Mouse (Mus musculus) urinary bladder, postnatal 36 days (tissue): Measurements from ENCODE around the gene Garnl3.

Source experiments
- DNase-seq, 2 experiments: peaks; one replicate each; pipeline ENCODE4 v3.0.0; 2022; ENCODE audit warnings: low spot score in 2 of 2, mixed read lengths in 1 of 2

Gene Garnl3

GRCm38 (mm10) chr2:32977114-32977513 lies 154.3 kb downstream of the Garnl3 start:
- DNase-seq: no peak

GRCm38 (mm10) chr2:32974216-32974615 lies 157.2 kb downstream of the Garnl3 start:
- DNase-seq: no peak

GRCm38 (mm10) chr2:32971235-32971634 lies 160.2 kb downstream of the Garnl3 start:
- DNase-seq: no peak

- no peak for DNase-seq
Measured at GRCm38 (mm10) chr2:32969326-32969725, 162.1 kb downstream of the Garnl3 start.

GRCm38 (mm10) chr2:32968024-32968614 lies 163.3 kb downstream of the Garnl3 start:
- DNase-seq: no peak

- DNase-seq: peak; percentile 82 to 85
Measured at GRCm38 (mm10) chr2:32966689-32967631, 164.5 kb downstream of the Garnl3 start.

GRCm38 (mm10) chr2:32966184-32966688 lies 165.2 kb downstream of the Garnl3 start:
- no peak for DNase-seq

GRCm38 (mm10) chr2:32965511-32966183 lies 165.8 kb downstream of the Garnl3 start:
- DNase-seq: no peak

- DNase-seq: no peak
Measured at GRCm38 (mm10) chr2:32964659-32965457, 166.6 kb downstream of the Garnl3 start.

GRCm38 (mm10) chr2:32963981-32964380 lies 167.5 kb downstream of the Garnl3 start:
- DNase-seq: no peak

GRCm38 (mm10) chr2:32963544-32963943 lies 167.9 kb downstream of the Garnl3 start:
- no peak for DNase-seq

- no peak for DNase-seq
Measured at GRCm38 (mm10) chr2:32962875-32963220, 168.6 kb downstream of the Garnl3 start.

GRCm38 (mm10) chr2:32962062-32962874 lies 169.2 kb downstream of the Garnl3 start:
- peak; percentile 11 to 22 for DNase-seq

GRCm38 (mm10) chr2:32961192-32961995 lies 170.1 kb downstream of the Garnl3 start, which contains the start of the genes Rpl12 and Lrsam1:
Gene Rpl12, plus strand, starts transcription at chr2:32961559.
Gene Lrsam1, minus strand, starts transcription at chr2:32961614.
- DNase-seq: peak; percentile 94 to 95

GRCm38 (mm10) chr2:32960273-32960672 lies 171.2 kb downstream of the Garnl3 start:
- DNase-seq: no peak

- DNase-seq: no peak
Measured at GRCm38 (mm10) chr2:32957344-32957743, 174.1 kb downstream of the Garnl3 start.

GRCm38 (mm10) chr2:32954581-32954980 lies 176.9 kb downstream of the Garnl3 start:
- no peak for DNase-seq

- no peak for DNase-seq
Measured at GRCm38 (mm10) chr2:32947454-32947853, 184.0 kb downstream of the Garnl3 start.

- DNase-seq: no peak
Measured at GRCm38 (mm10) chr2:32940483-32940882, 191.0 kb downstream of the Garnl3 start.

- DNase-seq: no peak
Measured at GRCm38 (mm10) chr2:32939418-32939817, 192.0 kb downstream of the Garnl3 start.
